Mouse (Mus musculus): ENCODE data around the gene Cacng2. TPM values are rescaled to one million over a fixed set of nuclear protein-coding genes. Genes with fewer than 3 reads are reported as not detected.
A peak's percentile ranks its signal among the peaks of the same experiment; 100 is the strongest.

The Cacng2 gene
- polyA plus RNA-seq, 1 experiment from 2014 or later = not detected

DNA sequence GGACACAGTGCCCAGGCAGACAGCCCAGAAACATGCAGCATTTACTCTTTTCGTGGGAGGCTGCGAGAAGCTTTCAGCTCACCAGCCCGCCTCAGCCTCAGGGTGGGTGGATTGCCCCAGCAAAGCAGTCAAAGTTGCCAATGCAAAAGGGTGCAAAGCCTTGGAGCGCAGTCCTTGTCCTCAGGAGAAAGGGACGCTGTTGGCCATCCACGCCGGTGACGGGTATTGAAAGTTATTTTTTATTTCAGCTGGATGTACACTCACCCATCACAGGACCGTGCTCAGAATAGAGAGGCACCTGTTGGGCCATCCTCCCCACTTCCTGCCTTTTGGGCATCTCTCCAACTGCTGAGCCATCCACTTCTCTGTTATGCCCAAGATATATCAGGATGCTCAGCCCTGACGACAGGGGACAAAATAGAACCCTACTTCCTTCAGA, 140.4 kb downstream of the Cacng2 start:
- no peaks in the 10 kb centered on the region for H3K9me3 ChIP-seq (replicated peaks)
- H3K36me3 ChIP-seq = no peaks in the 10 kb centered on the region
- H3K27me3 ChIP-seq (ENCODE audit: low read depth, poor library complexity, severe bottlenecking) = no peaks in the 10 kb centered on the region
- no peak for DNase-seq (ENCODE audit: low spot score)
- no peak overlapping the region for H3K27ac ChIP-seq
- no peak overlapping the region for H3K4me3 ChIP-seq
- 90% methylated on average over 10 of the region's 10 CpGs for WGBS
- no peaks in the 10 kb centered on the region for H3K4me1 ChIP-seq

DNA sequence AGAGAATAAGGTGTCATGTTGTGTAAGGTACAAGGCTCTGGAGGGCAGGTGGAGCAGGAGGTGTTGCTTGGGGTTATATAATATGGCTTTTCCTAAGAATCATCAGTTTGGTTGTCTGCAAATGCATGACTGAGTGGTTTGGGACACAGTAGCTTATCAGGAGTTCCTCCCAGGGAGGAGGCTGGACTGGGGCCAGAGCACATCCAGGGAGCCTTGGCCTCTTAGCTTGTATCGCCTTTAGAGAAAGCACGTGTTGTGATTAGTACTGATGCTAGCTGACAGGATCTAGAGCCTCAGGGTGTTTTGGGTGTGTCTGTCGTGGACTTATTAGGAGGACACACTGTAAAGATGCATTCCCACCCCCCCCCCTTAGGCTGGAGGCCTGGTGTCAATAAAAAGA, 142.2 kb downstream of the Cacng2 start:
- Histone ChIP-seq H3K27ac (no peak overlapping the region), H3K36me3 (no peaks in the 10 kb centered on the region), H3K9me3 (replicated peaks) (no peaks in the 10 kb centered on the region), H3K4me3 (no peak overlapping the region), H3K4me1 (no peaks in the 10 kb centered on the region), H3K27me3 (ENCODE audit: low read depth, poor library complexity, severe bottlenecking) (no peaks in the 10 kb centered on the region)
- no peak for DNase-seq (ENCODE audit: low spot score)
- 78% methylated on average over 3 of the region's 3 CpGs for WGBS

DNA sequence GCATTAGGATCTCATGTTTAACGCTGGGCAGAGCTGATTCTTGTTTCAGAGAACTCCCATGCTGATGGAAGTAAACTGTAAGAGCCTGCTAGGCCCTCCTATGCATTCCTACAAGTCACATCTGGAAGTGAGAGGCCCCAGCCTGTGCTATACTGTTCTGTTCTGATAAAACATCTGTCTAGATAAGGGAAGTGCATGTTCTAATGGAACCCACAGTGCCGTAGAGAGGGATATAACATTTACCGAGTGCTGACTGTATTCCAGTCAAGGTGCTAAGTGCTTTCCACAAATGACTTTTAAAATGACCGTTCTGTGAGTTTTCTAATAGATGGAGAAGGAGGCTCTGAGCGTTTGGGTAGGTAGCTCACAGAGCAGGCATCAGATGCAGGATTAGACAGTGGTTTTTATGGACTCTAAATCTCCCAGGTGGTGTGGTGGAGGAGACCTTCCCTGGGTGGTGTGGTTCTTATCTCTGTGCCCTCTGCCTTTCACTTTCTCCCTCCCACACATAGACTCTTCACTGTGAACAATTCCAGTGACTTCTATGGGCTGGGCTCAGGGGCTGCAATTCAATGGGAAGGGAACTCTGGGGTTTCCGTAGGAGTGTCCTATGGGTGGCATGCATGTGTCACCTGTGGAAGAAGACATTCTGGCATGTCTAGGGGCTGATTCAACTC, 145.5 kb downstream of the Cacng2 start:
- DNase-seq (ENCODE audit: low spot score) = no peak
- H3K9me3 ChIP-seq (replicated peaks) = no peaks in the 10 kb centered on the region
- no peak overlapping the region for H3K4me3 ChIP-seq
- H3K27me3 ChIP-seq (ENCODE audit: low read depth, poor library complexity, severe bottlenecking) = no peaks in the 10 kb centered on the region
- H3K36me3 ChIP-seq = no peaks in the 10 kb centered on the region
- no peak overlapping the region for H3K27ac ChIP-seq
- 80% methylated on average over 6 of the region's 6 CpGs for WGBS
- H3K4me1 ChIP-seq = peaks cover 14% of the 10 kb centered on the region

- Histone ChIP-seq H3K4me1 (peaks cover 23% of the 10 kb centered on the region), H3K4me3 (peak within 1 kb of the TSS; percentile 98), H3K9me3 (replicated peaks) (no peaks in the 10 kb centered on the region), H3K27ac (peak within 1 kb of the TSS; percentile 97), H3K36me3 (peaks cover 33% of the 10 kb centered on the region), H3K27me3 (ENCODE audit: low read depth, poor library complexity, severe bottlenecking) (no peaks in the 10 kb centered on the region)
- peak; percentile 98 for DNase-seq (ENCODE audit: low spot score)
- WGBS = under 1% methylated on average over 72 of the region's 72 CpGs
Measured at GRCm38 (mm10) chr15:77970470-77971292, 149.1 kb downstream of the Cacng2 start, which contains the start of gene Eif3d. TSS of gene Eif3d (minus strand) at chr15:77970813.

DNA sequence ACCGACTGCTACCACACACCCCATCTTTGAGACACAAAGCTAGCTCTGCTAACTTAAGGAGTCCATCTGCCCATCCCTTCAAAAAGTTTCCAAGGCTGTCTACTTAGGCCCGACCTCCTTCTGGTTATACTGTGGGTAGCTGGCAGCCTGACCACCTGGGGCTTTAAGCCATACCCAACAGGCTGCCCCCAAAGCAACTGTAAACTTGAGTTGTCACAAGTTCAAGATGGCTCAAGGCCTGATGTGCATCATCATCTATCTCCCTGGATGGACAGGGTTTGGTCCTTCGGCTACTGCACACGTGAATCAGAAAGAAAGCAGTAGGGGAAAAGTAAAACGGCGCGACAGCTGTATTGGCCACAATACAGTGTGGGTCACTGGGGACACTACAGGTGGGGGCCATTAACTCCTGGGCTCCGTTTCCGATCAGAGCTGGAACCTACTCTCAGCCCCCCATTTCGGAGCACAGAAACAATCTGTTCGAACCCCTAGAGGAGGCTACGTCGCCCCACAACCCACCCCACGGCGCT, 149.8 kb downstream of the Cacng2 start:
- Histone ChIP-seq H3K4me3 (peak overlapping the region; percentile 98), H3K4me1 (peaks cover 23% of the 10 kb centered on the region), H3K27ac (peak overlapping the region; percentile 97), H3K36me3 (peaks cover 40% of the 10 kb centered on the region), H3K9me3 (replicated peaks) (no peaks in the 10 kb centered on the region), H3K27me3 (ENCODE audit: low read depth, poor library complexity, severe bottlenecking) (no peaks in the 10 kb centered on the region)
- DNase-seq (ENCODE audit: low spot score) = no peak
- 3% methylated on average over 15 of the region's 15 CpGs for WGBS

- H3K27ac ChIP-seq = no peak overlapping the region
- H3K9me3 ChIP-seq (replicated peaks) = no peaks in the 10 kb centered on the region
- H3K4me3 ChIP-seq = no peak overlapping the region
- H3K27me3 ChIP-seq (ENCODE audit: low read depth, poor library complexity, severe bottlenecking) = no peaks in the 10 kb centered on the region
- 86% methylated on average over 9 of the region's 9 CpGs for WGBS
- H3K36me3 ChIP-seq = peaks cover 89% of the 10 kb centered on the region
- H3K4me1 ChIP-seq = peaks cover 15% of the 10 kb centered on the region
- no peak for DNase-seq (ENCODE audit: low spot score)
Measured at GRCm38 (mm10) chr15:77965117-77965528, 154.7 kb downstream of the Cacng2 start.

DNA sequence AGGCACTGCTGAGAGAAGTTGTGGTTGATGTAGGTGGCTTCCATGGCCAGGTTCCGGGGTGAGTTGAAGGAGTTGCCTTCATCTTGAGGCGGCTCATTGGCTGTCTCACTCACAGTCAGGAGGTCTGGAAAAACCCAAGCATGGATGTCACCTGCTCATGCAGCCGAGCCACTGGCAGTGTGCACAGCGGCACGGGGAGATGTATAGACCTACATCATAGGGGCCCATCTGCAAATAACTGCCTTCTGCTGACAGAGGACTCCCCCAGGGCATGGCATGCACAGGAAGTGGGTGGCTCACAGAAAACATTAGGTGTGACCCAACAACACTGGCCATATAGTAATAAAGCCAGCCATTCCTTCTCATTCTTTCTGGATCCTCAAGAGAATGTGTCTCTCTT, 157.4 kb downstream of the Cacng2 start:
- Histone ChIP-seq H3K36me3 (peaks cover 95% of the 10 kb centered on the region), H3K27me3 (ENCODE audit: low read depth, poor library complexity, severe bottlenecking) (no peaks in the 10 kb centered on the region), H3K4me3 (no peak overlapping the region), H3K9me3 (replicated peaks) (no peaks in the 10 kb centered on the region), H3K27ac (no peak overlapping the region), H3K4me1 (peaks cover 3% of the 10 kb centered on the region)
- over 99% methylated on average over 5 of the region's 5 CpGs for WGBS
- no peak for DNase-seq (ENCODE audit: low spot score)

DNA sequence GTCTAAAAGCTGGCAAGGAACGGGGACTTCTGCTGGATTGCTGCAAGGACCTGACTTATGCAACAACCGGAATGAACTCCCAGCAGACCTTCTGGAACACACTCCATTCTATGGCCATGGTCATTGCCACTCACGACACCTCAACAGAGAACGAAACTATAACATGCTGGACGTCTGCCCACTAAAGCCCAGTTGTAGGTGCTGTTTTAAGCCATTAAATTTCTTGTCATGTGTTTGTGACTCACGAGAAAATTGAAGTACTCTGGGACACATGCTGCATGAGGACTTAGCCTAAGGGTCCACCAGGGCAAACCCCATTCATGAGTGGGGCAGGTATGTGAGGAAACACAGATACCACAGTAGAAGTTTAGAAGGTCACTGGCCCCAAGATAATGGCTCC, 159.1 kb downstream of the Cacng2 start:
- Histone ChIP-seq H3K4me1 (peaks cover 21% of the 10 kb centered on the region), H3K27ac (no peak overlapping the region), H3K27me3 (ENCODE audit: low read depth, poor library complexity, severe bottlenecking) (peaks cover 8% of the 10 kb centered on the region), H3K9me3 (replicated peaks) (no peaks in the 10 kb centered on the region), H3K36me3 (peaks cover 77% of the 10 kb centered on the region), H3K4me3 (no peak overlapping the region)
- no peak for DNase-seq (ENCODE audit: low spot score)
- 90% methylated on average over 6 of the region's 6 CpGs for WGBS

GRCm38 (mm10) chr15:77958071-77958470, 161.8 kb downstream of the Cacng2 start:
- no peak for DNase-seq (ENCODE audit: low spot score)
- H3K4me1 ChIP-seq = peaks cover 26% of the 10 kb centered on the region
- peaks cover 30% of the 10 kb centered on the region for H3K27me3 ChIP-seq (ENCODE audit: low read depth, poor library complexity, severe bottlenecking)
- H3K9me3 ChIP-seq (replicated peaks) = no peaks in the 10 kb centered on the region
- no peak overlapping the region for H3K27ac ChIP-seq
- H3K4me3 ChIP-seq = no peak overlapping the region
- WGBS = 70% methylated on average over 3 of the region's 3 CpGs
- H3K36me3 ChIP-seq = peaks cover 51% of the 10 kb centered on the region

DNA sequence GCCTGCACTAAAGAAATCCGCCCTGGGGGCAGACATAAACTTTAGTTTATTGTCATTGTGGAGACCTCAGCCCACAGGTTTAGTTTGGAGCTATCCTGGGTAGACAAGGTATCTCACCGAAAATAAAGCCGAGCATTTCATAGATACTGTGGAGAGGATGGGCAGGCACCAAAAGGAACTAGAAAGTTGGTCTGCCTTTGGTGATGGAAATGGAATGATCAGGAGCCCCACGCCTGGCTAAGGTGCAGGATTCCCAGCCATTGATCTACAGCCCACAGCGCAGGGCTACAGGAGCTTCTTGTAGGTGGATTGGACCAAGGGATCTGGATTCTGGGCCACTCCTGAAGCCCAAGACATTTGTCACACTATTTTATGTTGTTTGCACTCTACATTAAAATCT, 162.2 kb downstream of the Cacng2 start:
- Histone ChIP-seq H3K4me3 (no peak overlapping the region), H3K4me1 (peaks cover 26% of the 10 kb centered on the region), H3K9me3 (replicated peaks) (no peaks in the 10 kb centered on the region), H3K27ac (no peak overlapping the region), H3K27me3 (ENCODE audit: low read depth, poor library complexity, severe bottlenecking) (peaks cover 30% of the 10 kb centered on the region), H3K36me3 (peaks cover 51% of the 10 kb centered on the region)
- 41% methylated on average over 5 of the region's 5 CpGs for WGBS
- DNase-seq (ENCODE audit: low spot score) = no peak

- H3K4me3 ChIP-seq = peak within 1 kb of the TSS; percentile 67
- H3K27me3 ChIP-seq (ENCODE audit: low read depth, poor library complexity, severe bottlenecking) = peaks cover 30% of the 10 kb centered on the region
- H3K27ac ChIP-seq = peak within 1 kb of the TSS; percentile 75
- peak; percentile 90 for DNase-seq (ENCODE audit: low spot score)
- peaks cover 26% of the 10 kb centered on the region for H3K4me1 ChIP-seq
- H3K36me3 ChIP-seq = peaks cover 47% of the 10 kb centered on the region
- no peaks in the 10 kb centered on the region for H3K9me3 ChIP-seq (replicated peaks)
- WGBS = 1% methylated on average over 39 of the region's 39 CpGs
Measured at GRCm38 (mm10) chr15:77956404-77956901, 163.4 kb downstream of the Cacng2 start, which contains the start of gene Foxred2. TSS of gene Foxred2 (minus strand) at chr15:77956722.

GRCm38 (mm10) chr15:77955440-77956403, 164.1 kb downstream of the Cacng2 start:
- H3K4me3 ChIP-seq = peak overlapping the region; percentile 67
- no peaks in the 10 kb centered on the region for H3K9me3 ChIP-seq (replicated peaks)
- peak; percentile 61 for DNase-seq (ENCODE audit: low spot score)
- H3K4me1 ChIP-seq = peaks cover 26% of the 10 kb centered on the region
- peaks cover 40% of the 10 kb centered on the region for H3K36me3 ChIP-seq
- H3K27ac ChIP-seq = peak overlapping the region; percentile 75
- WGBS = 8% methylated on average over 52 of the region's 52 CpGs
- H3K27me3 ChIP-seq (ENCODE audit: low read depth, poor library complexity, severe bottlenecking) = peaks cover 30% of the 10 kb centered on the region
